Mouse (Mus musculus): Measurements from ENCODE around the gene Tssk4.

Gene Tssk4

GRCm38 (mm10) chr14:55649884-55650283, at the start of gene Tssk4:
Gene Tssk4 (plus strand): TSS chr14:55650184.
- DNase-seq, result no peak

GRCm38 (mm10) chr14:55603271-55603632, 46.7 kb upstream of the Tssk4 start, which contains the start of gene Irf9:
Gene Irf9 (plus strand): TSS chr14:55603571.
- DNase-seq, result no peak

GRCm38 (mm10) chr14:55603633-55604576, 46.1 kb upstream of the Tssk4 start:
- DNase-seq, result peak; percentile 89

GRCm38 (mm10) chr14:55604823-55605222, 45.2 kb upstream of the Tssk4 start:
- no peak for DNase-seq

- DNase-seq, result no peak
These were observed 44.1 kb upstream of the Tssk4 start for GRCm38 (mm10) chr14:55605743-55606459.

GRCm38 (mm10) chr14:55608339-55608738, 41.6 kb upstream of the Tssk4 start:
- DNase-seq, result no peak

- DNase-seq, result no peak
These were observed 36.6 kb upstream of the Tssk4 start for GRCm38 (mm10) chr14:55613346-55613745.

- DNase-seq, result no peak
These were observed 35.3 kb upstream of the Tssk4 start for GRCm38 (mm10) chr14:55614565-55615178.

- no peak for DNase-seq
These were observed 34.1 kb upstream of the Tssk4 start for GRCm38 (mm10) chr14:55615876-55616275.

- no peak for DNase-seq
These were observed 33.1 kb upstream of the Tssk4 start for GRCm38 (mm10) chr14:55616844-55617243.

GRCm38 (mm10) chr14:55617822-55618221, 32.2 kb upstream of the Tssk4 start, which contains the start of gene Rec8:
Gene Rec8 (plus strand): TSS chr14:55618037.
- no peak for DNase-seq

GRCm38 (mm10) chr14:55618486-55619195, 31.3 kb upstream of the Tssk4 start:
- DNase-seq, result no peak

- no peak for DNase-seq
These were observed 21.7 kb upstream of the Tssk4 start for GRCm38 (mm10) chr14:55628077-55628827.

GRCm38 (mm10) chr14:55629312-55629711, 20.7 kb upstream of the Tssk4 start:
- DNase-seq, result no peak

GRCm38 (mm10) chr14:55634874-55635522, 15.0 kb upstream of the Tssk4 start:
- peak; percentile 25 for DNase-seq

GRCm38 (mm10) chr14:55635523-55636007, 14.4 kb upstream of the Tssk4 start, which contains the start of gene Ipo4:
Gene Ipo4 (minus strand): TSS chr14:55635957.
- DNase-seq, result peak; percentile 91

GRCm38 (mm10) chr14:55637795-55638194, 12.2 kb upstream of the Tssk4 start, which contains the start of gene Gm49378:
Gene Gm49378 (minus strand): TSS chr14:55637895.
- DNase-seq, result no peak

GRCm38 (mm10) chr14:55640816-55641215, 9.2 kb upstream of the Tssk4 start:
- no peak for DNase-seq

- no peak for DNase-seq
These were observed 8.7 kb upstream of the Tssk4 start for GRCm38 (mm10) chr14:55641291-55641690.

- no peak for DNase-seq
These were observed 7.3 kb upstream of the Tssk4 start for GRCm38 (mm10) chr14:55642679-55643059.
